Mouse (Mus musculus) limb, embryonic 15.5 days (tissue): ENCODE data around the gene Ftl1. TPM values are rescaled to one million over a fixed set of nuclear protein-coding genes. Genes with fewer than 3 reads are reported as not detected.
"Not testable (repeated sequence)": the region's sequence is repeated elsewhere in the genome, so short reads cannot be mapped to it uniquely, and the experiment has no call there.

Experiments used
- ATAC-seq: fragments of 200-750 bp; cut with Nextera tagmentation; 2 replicates; pipeline ENCODE4 v1.8.0; 2017; ENCODE audit warnings: low read depth, moderate TSS enrichment; ENCODE audit not compliant: insufficient number of reproducible peaks, low FRiP score, low TSS enrichment
- H3K27ac ChIP-seq: fragments of 300-500 bp; sonication (generic); 2 replicates; pipeline ENCODE4 v1.5.1; 2015; ENCODE audit warnings: moderate library complexity, mild to moderate bottlenecking, inconsistent platforms
- H3K27me3 ChIP-seq: fragments of 300-500 bp; sonication (generic); 2 replicates; pipeline ENCODE4 v1.6.1; 2015; ENCODE audit warnings: inconsistent platforms
- H3K36me3 ChIP-seq: fragments of 300-500 bp; sonication (generic); 2 replicates; pipeline ENCODE4 v1.6.1; 2015; ENCODE audit warnings: inconsistent platforms
- H3K4me1 ChIP-seq: fragments of 300-500 bp; sonication (generic); 2 replicates; pipeline ENCODE4 v1.6.1; 2015; ENCODE audit warnings: inconsistent platforms
- H3K4me2 ChIP-seq: fragments of 300-500 bp; sonication (generic); 2 replicates; pipeline ENCODE4 v1.6.1; 2015; ENCODE audit warnings: mild to moderate bottlenecking, inconsistent platforms
- H3K4me3 ChIP-seq: fragments of 300-500 bp; sonication (generic); 2 replicates; pipeline ENCODE4 v1.5.1; 2015; ENCODE audit warnings: mild to moderate bottlenecking, inconsistent platforms
- H3K9ac ChIP-seq: fragments of 300-500 bp; sonication (generic); 2 replicates; pipeline ENCODE4 v1.6.1; 2015; ENCODE audit warnings: inconsistent platforms
- H3K9me3 ChIP-seq: fragments of 300-500 bp; sonication (generic); 2 replicates; pipeline ENCODE4 v1.6.1; 2016; ENCODE audit warnings: inconsistent platforms
- WGBS: fragments of 180-500 bp; shearing (Covaris S2); methylation state at CpG from one replicate; pipeline ENCODE4 v1.1.7; 2015; 5-methylcytosine and 5-hydroxymethylcytosine counted together
- polyA plus RNA-seq: library from polyadenylated mRNA; unstranded; fragments of >200 nt; fragmentation: Nextera tagmentation; extraction: Ambion mirVana; gene quantifications from 2 replicates; pipeline ENCODE4 v1.2.1, GENCODE M21; 2015

Gene Ftl1
- polyA plus RNA-seq: 4,640 and 4,716 TPM in 2 replicates

DNA sequence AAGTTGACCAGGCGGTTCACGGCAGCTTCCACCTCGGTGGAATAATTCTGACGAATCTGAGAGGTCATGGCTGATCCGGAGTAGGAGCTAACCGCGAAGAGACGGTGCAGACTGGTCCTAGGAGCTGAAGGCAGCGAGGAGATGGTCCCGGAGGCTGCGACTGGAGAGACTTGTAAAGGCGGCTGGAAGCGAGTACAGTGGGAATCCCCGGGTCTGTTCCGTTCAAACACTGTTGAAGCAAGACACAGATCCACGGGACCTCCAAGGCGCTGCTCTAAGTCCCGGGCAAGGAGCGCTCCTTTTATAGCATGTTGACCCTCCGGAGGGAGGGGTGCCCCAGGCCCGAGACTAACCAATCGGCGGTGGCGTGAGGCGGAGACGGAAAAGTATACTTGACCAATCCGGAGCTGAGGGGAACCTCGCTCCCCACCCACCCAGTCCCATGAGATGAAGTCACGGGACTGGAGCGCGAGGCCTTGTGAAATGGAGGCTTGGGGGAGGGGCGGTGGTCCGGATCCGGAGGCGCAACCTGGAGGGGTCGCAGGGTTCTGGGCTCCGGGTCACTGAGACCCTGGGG lies at the start of gene Ftl1:
Gene Ftl1, minus strand, starts transcription at position 321 of the 577 bp plus-strand sequence.
- 0% methylated on average over 33 of the region's 37 CpGs for WGBS
- H3K4me3 ChIP-seq: peak within 1 kb of the TSS; percentile 62
- peaks cover 46% of the 10 kb centered on the region for H3K4me1 ChIP-seq
- ATAC-seq: peak; percentile 96
- H3K36me3 ChIP-seq: peaks cover 71% of the 10 kb centered on the region
- not testable (repeated sequence) for H3K27me3 ChIP-seq, H3K9me3 ChIP-seq
- peak within 1 kb of the TSS; percentile 64 for H3K4me2 ChIP-seq
- H3K27ac ChIP-seq: peak within 1 kb of the TSS; percentile 96
- peak within 1 kb of the TSS; percentile 66 for H3K9ac ChIP-seq

DNA sequence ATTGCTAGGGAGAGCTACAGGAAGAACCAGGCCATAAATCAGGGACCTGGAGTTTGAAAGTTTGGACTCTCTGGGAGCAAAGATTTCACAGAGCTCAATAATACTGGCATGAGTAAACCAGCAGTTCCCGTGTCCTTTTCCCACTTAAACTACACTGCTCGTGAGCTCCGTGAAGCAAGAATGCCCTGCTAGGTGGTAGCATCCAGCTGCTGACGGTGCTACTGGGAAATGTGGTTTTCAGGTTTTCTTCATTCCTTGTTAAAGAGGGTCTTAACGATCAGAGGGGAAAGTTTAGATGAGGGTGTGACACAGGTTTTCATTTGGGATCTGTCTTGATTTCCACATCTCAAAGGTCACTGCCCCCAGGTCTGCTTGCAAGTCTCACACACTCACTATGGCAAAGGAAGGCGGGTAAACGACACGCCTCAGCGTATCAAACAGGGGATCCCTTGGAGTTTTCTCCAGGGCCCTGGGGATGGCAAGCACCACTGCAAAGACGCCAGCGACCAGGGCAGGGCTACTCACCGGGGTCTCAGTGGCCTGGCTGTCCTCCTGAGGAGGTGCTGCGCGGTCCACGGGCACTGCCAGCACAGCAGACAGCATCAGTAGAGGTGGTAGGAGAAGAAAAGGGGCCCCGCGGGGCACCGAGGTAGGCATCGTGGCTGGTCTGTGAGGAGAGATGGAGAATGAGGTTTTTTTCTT lies 49.6 kb upstream of the Ftl1 start:
- no peak for ATAC-seq
- Histone ChIP-seq H3K9me3 (no peaks in the 10 kb centered on the region), H3K4me1 (peaks cover 20% of the 10 kb centered on the region), H3K27me3 (no peaks in the 10 kb centered on the region), H3K9ac (peak overlapping the region; percentile 75), H3K27ac (peak overlapping the region; percentile 97), H3K36me3 (peaks cover 29% of the 10 kb centered on the region), H3K4me2 (peak overlapping the region; percentile 91), H3K4me3 (peak overlapping the region; percentile 76)
- 17% methylated on average over 19 of the region's 19 CpGs for WGBS

- peak overlapping the region; percentile 76; the same call in 1 of the 2 replicates for H3K4me3 ChIP-seq
- WGBS: 70% methylated on average over 6 of the region's 6 CpGs
- no peaks in the 10 kb centered on the region for H3K9me3 ChIP-seq
- H3K4me1 ChIP-seq: peaks cover 20% of the 10 kb centered on the region
- ATAC-seq: no peak
- peaks cover 29% of the 10 kb centered on the region for H3K36me3 ChIP-seq
- peak overlapping the region; percentile 75; the same call in 1 of the 2 replicates for H3K9ac ChIP-seq
- peak overlapping the region; percentile 97; the same call in 1 of the 2 replicates for H3K27ac ChIP-seq
- H3K4me2 ChIP-seq: peak overlapping the region; percentile 91; the same call in 1 of the 2 replicates
- H3K27me3 ChIP-seq: no peaks in the 10 kb centered on the region
Measured at GRCm38 (mm10) chr7:45508561-45508960, 48.9 kb upstream of the Ftl1 start.

GRCm38 (mm10) chr7:45507583-45507982 lies 47.9 kb upstream of the Ftl1 start:
- peaks cover 38% of the 10 kb centered on the region for H3K36me3 ChIP-seq
- H3K4me2 ChIP-seq: no peak overlapping the region
- H3K4me3 ChIP-seq: no peak overlapping the region
- H3K9me3 ChIP-seq: no peaks in the 10 kb centered on the region
- H3K27ac ChIP-seq: no peak overlapping the region
- H3K9ac ChIP-seq: no peak overlapping the region
- H3K27me3 ChIP-seq: no peaks in the 10 kb centered on the region
- ATAC-seq: no peak
- peaks cover 20% of the 10 kb centered on the region for H3K4me1 ChIP-seq
- WGBS: 85% methylated on average over 6 of the region's 6 CpGs

DNA sequence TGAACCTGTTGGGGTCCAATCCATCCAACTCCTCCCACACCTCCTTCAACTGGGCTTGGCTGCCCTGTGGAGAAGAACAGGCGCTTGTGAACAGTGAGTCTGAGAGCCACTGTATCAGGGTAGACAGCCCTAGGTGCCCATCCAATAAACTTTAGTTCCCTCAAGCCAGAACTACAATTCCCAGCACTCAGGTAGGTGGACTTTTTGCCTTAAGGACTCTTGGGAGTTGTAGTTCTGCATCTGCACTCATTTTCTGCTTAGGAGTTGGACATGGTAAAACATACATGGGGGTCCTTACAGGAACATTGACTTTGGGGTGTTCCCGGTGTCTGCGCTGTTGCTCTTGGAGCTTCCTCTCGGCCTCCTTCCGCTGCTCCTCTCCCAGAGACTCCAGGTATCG lies 38.7 kb upstream of the Ftl1 start:
- Histone ChIP-seq H3K27ac (no peak overlapping the region), H3K4me3 (no peak overlapping the region), H3K27me3 (no peaks in the 10 kb centered on the region), H3K4me1 (no peaks in the 10 kb centered on the region), H3K9ac (no peak overlapping the region), H3K9me3 (no peaks in the 10 kb centered on the region), H3K36me3 (peaks cover 95% of the 10 kb centered on the region), H3K4me2 (no peak overlapping the region)
- WGBS: 96% methylated on average over 6 of the region's 6 CpGs
- no peak for ATAC-seq

DNA sequence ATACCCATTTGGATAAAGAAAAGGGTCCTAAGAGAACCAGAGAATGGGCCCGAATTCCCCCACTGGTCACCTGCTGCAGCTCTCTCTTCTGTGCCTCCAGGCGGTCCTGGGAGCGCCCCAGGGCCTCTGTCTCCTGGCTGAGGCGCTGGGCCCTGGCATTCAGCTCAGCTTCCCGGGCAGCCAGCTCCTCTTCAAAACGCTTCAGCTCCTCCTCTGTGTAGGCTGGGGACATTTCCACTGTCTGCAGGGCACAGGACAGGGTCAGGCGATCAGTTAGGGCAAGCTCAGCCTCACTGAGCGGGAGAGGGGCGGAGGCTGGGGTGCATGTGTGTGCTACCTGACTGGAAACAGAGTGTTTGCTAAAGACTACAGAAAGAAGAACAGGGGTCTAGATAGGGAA lies 34.9 kb upstream of the Ftl1 start:
- H3K4me2 ChIP-seq: no peak overlapping the region
- H3K36me3 ChIP-seq: peaks cover 72% of the 10 kb centered on the region
- H3K27me3 ChIP-seq: no peaks in the 10 kb centered on the region
- no peak overlapping the region for H3K9ac ChIP-seq
- no peak overlapping the region for H3K27ac ChIP-seq
- no peaks in the 10 kb centered on the region for H3K9me3 ChIP-seq
- no peak for ATAC-seq
- H3K4me1 ChIP-seq: peaks cover 7% of the 10 kb centered on the region; the same call in 1 of the 2 replicates
- WGBS: 81% methylated on average over 9 of the region's 9 CpGs
- H3K4me3 ChIP-seq: no peak overlapping the region

- no peaks in the 10 kb centered on the region for H3K9me3 ChIP-seq
- H3K4me3 ChIP-seq: no peak overlapping the region
- H3K4me2 ChIP-seq: no peak overlapping the region
- no peak overlapping the region; the same call in 1 of the 2 replicates for H3K27ac ChIP-seq
- H3K4me1 ChIP-seq: peaks cover 16% of the 10 kb centered on the region
- WGBS: 92% methylated on average over 5 of the region's 5 CpGs
- H3K9ac ChIP-seq: no peak overlapping the region
- peaks cover 57% of the 10 kb centered on the region for H3K36me3 ChIP-seq
- no peak for ATAC-seq
- no peaks in the 10 kb centered on the region for H3K27me3 ChIP-seq
Measured at GRCm38 (mm10) chr7:45492951-45493350, 33.3 kb upstream of the Ftl1 start.

DNA sequence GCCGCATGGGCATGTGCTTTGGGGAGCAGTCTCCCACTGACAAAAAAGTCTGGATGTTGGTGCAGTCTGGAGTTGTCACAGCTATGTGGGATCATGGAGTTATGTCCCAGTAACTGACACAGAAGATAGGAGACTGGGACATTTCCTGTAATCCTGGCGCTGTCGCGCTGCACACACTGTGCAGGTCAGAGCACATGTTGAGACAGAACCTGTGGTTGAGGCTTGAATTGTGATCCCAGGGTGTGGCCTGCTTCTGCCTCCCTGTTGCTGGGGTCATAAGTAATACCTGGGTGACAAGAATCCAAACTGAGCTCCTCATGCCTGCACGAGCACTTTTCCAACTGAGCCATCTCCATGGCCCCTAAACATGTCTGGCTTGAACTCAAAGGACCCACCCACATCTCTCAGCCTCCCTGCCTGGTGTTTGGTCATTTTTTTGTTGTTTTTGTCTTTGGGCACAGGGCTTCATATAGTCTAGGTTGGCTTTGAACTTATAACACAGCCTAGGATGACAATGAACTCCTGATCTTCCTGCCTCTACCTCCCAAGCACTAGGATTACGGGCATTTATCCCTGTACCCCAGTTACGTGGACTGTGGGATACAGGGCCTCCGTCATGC lies 32.7 kb upstream of the Ftl1 start:
- ATAC-seq: no peak
- H3K4me1 ChIP-seq: peaks cover 19% of the 10 kb centered on the region
- WGBS: 89% methylated on average over 8 of the region's 8 CpGs
- no peak overlapping the region for H3K27ac ChIP-seq
- no peaks in the 10 kb centered on the region for H3K27me3 ChIP-seq
- no peaks in the 10 kb centered on the region for H3K9me3 ChIP-seq
- H3K36me3 ChIP-seq: peaks cover 51% of the 10 kb centered on the region
- no peak overlapping the region for H3K4me2 ChIP-seq
- H3K9ac ChIP-seq: no peak overlapping the region
- no peak overlapping the region for H3K4me3 ChIP-seq

DNA sequence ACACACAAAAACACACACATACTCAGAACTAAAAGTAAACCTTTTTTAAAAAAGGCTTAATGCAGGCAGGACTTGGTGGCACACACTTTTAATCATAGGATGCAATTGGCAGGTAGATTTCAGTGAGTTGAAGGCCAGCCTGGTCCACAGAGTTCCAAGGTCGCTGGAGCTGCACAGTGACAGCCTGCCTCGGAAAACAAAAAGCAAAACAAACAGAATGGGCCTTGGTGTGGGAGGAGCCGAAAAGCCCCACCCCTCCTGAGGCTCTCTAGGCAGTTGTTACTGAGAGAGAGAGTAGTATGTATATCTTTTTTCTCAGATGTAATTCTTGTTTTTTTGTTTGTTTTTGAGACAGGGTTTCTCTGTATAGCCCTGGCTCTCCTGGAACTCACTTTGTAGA lies 31.6 kb upstream of the Ftl1 start:
- 20% methylated on average over 3 of the region's 3 CpGs for WGBS

DNA sequence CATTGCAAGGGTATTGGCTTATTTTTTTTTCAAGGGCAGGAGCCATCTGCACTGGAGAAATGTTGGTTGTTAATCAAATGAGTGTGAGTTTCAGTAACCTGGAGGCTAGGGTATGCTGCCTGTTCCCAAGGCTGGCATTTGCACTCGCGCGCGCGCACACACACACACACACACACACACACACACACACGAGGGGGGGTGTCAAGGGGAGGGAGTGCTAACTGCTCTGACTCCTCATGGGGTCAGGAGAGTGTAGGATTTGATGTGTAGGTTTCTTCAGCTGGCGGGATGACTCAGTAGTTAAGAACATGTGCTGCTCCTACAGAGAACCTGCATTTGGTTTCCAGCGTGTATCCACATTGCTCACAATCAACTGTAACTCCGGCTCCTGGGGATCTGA lies 31.1 kb upstream of the Ftl1 start:
- no peak overlapping the region for H3K4me3 ChIP-seq
- no peak for ATAC-seq
- H3K36me3 ChIP-seq: peaks cover 36% of the 10 kb centered on the region
- no peak overlapping the region for H3K9ac ChIP-seq
- no peak overlapping the region for H3K27ac ChIP-seq
- no peak overlapping the region for H3K4me2 ChIP-seq
- H3K9me3 ChIP-seq: no peaks in the 10 kb centered on the region
- H3K27me3 ChIP-seq: no peaks in the 10 kb centered on the region
- WGBS: 15% methylated on average over 9 of the region's 9 CpGs
- peaks cover 21% of the 10 kb centered on the region for H3K4me1 ChIP-seq

More for the DNA sequence above, 31.6 kb upstream of the Ftl1 start:
- Histone ChIP-seq H3K4me3 (no peak overlapping the region), H3K9me3 (no peaks in the 10 kb centered on the region), H3K27ac (no peak overlapping the region), H3K4me2 (no peak overlapping the region), H3K4me1 (peaks cover 21% of the 10 kb centered on the region), H3K27me3 (no peaks in the 10 kb centered on the region), H3K9ac (no peak overlapping the region), H3K36me3 (peaks cover 40% of the 10 kb centered on the region)
- ATAC-seq: no peak

DNA sequence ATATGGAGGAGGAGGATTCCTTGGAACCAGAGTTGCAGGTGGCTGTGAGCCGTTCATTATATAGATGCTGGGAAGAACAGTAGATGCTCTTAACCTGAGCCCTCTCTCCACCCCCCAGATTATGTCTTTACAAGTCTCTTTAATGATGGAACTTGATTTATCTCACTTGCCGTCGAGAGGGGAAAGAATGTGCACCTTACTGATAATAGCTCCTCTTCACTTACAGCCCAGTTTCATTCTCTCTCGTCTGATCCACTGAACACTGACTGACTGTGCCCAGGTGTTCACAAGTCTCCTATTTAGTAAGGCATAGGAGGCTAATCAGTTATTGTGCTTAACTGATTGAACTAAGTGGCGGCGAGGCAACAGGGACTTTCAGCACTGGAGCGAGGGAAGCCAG lies 29.9 kb upstream of the Ftl1 start:
- Histone ChIP-seq H3K9me3 (no peaks in the 10 kb centered on the region), H3K4me1 (peaks cover 21% of the 10 kb centered on the region), H3K9ac (no peak overlapping the region), H3K4me2 (no peak overlapping the region), H3K27ac (no peak overlapping the region), H3K4me3 (no peak overlapping the region), H3K36me3 (peaks cover 23% of the 10 kb centered on the region), H3K27me3 (no peaks in the 10 kb centered on the region)
- 68% methylated on average over 7 of the region's 7 CpGs for WGBS
- ATAC-seq: no peak
